Mouse (Mus musculus) urinary bladder, adult 2 months (tissue): ENCODE results near the gene Cygb. TPM values are rescaled to one million over a fixed set of nuclear protein-coding genes. Genes with fewer than 3 reads are reported as not detected.
"Not testable (repeated sequence)": the region's sequence is repeated elsewhere in the genome, so short reads cannot be mapped to it uniquely, and the experiment has no call there.

Experiments
- DNase-seq: peaks from one replicate; pipeline ENCODE4 v3.0.0; 2022; ENCODE audit warnings: low spot score
- polyA plus RNA-seq: library from polyadenylated mRNA; depleted of rRNA; stranded (reverse); fragments of >200 nt; gene quantifications from 2 replicates; pipeline ENCODE4 v1.2.3, GENCODE M21; 2012; rRNA removed

The Cygb gene
- polyA plus RNA-seq, 1 experiment = 160 TPM

GRCm38 (mm10) chr11:116615735-116616437, 38.2 kb downstream of the Cygb start:
- no peak for DNase-seq

DNA sequence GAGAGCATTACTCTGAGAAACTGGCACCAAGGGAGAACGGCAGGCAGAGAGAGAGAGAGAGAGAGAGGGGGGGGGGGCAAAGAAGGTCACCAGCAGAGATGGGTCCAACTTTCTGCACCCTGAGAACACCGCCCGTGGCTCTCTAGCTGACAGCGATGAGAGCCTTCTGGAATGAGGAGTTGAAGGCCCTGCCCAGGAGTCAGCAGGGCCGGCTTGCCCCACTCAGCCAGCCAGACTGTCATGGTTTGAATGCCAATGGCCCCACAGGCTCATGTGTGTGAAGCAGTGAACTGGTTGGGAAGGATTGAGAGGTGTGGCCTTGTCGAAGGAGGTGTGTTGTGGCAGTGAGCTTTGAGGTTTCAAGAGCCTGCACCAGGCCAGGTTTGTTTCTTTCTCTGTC, 40.9 kb downstream of the Cygb start:
- DNase-seq = no peak

DNA sequence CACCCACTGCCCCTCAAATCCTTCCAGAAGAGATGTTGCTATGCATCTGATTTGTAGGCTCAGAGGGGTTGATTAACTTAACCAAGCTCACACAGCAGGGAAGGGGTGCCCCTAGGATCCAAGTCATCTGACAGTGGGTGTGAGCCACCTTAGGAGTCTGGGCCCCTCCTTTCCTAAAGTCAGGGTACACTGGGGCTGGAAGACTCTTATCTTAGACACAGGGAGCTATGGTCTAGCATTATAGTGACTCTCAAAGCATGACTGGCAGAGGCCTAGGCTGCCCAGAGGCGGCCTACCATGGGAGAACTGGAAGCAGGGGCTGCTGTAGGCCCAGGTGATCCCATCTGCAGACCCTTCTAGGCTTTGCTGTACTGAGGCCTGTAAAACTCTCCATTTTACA, 41.6 kb downstream of the Cygb start:
- DNase-seq = no peak

- DNase-seq = no peak
These were observed 42.2 kb downstream of the Cygb start for GRCm38 (mm10) chr11:116611883-116612282.

DNA sequence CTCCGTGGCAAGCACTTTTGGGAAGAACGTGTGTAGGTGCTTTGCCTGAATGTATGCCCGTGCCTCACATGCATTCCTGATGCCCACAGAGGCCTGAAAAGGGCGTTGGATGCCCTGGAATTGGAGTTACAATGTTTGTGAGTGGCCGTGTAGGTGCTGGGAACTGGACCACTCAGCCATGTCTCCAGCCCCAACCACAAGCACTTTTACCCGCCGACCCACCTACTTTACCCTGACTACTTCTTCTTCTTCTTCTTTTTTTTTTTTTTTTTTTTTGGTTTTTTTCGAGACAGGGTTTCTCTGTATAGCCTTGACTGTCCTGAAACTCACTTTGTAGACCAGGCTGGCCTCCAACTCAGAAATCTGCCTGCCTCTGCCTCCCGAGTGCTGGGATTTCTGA, 42.9 kb downstream of the Cygb start:
- not testable (repeated sequence) for DNase-seq

GRCm38 (mm10) chr11:116609965-116610630, 44.0 kb downstream of the Cygb start:
- no peak for DNase-seq

DNA sequence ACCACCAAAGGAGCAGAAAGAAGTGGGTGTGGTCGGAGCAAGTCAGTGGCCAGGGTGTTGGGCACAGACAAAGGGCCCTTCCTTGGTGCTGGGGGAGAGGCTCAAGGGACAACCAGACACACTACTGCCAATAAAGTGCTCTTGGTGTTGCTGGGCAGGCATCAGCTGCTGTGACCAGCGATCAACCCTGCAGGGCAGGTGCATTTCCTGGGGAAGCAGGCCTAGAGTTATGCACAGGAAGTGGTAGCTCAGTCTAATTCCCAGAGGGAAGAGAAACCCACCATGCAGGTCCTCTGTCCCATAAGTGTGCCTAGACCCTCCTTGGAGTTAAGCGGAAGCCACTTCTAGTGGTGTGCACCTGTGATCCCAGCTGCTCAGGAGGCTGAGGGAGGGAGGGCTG, 46.4 kb downstream of the Cygb start:
- no peak for DNase-seq

GRCm38 (mm10) chr11:116604097-116604496, 50.0 kb downstream of the Cygb start:
- DNase-seq = no peak

GRCm38 (mm10) chr11:116603339-116603738, 50.8 kb downstream of the Cygb start:
- DNase-seq = no peak

- DNase-seq = no peak
These were observed 52.1 kb downstream of the Cygb start for GRCm38 (mm10) chr11:116602043-116602442.

- DNase-seq = no peak
These were observed 52.9 kb downstream of the Cygb start for GRCm38 (mm10) chr11:116601166-116601565.

GRCm38 (mm10) chr11:116599230-116599629, 54.9 kb downstream of the Cygb start:
- DNase-seq = no peak

DNA sequence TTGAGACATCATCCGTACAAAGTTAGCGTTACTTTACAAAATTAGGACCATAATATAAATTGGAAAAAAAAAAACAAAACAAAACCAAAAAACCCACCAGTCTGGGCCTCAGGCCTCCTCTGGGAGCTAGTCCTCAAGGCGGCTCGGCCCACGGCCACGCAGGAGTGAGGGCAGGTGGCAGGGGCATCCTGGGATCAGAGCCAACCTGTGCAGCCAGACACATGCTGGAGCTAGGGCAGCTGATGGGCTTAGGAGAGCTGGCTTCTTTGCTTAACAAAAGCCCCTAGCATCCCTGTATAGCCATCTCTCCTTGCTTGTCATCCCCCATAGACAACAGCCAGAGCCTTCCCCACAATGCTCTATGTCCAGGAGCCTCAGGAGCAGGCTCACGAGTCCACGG, 55.9 kb downstream of the Cygb start:
- no peak for DNase-seq

GRCm38 (mm10) chr11:116596766-116597165, 57.3 kb downstream of the Cygb start:
- DNase-seq = no peak

Other genes with a start within 250 kb of the Cygb start
- gene Rnf157, start 241.3 kb downstream of the Cygb start, polyA plus RNA-seq = 5.0 and 8.3 TPM in 2 replicates
- 89.8 and 104 TPM in 2 replicates for gene Ubald2, start 220.2 kb downstream of the Cygb start, polyA plus RNA-seq
- gene Qrich2, start 188.1 kb downstream of the Cygb start, polyA plus RNA-seq = 0.06 and 0.12 TPM in 2 replicates
- 154 and 165 TPM in 2 replicates for gene Prpsap1, start 160.1 kb downstream of the Cygb start, polyA plus RNA-seq
- gene Sphk1, start 123.4 kb downstream of the Cygb start, polyA plus RNA-seq = 18.2 and 21.8 TPM in 2 replicates
- 18.7 and 22.4 TPM in 2 replicates for gene Ube2o, start 72.9 kb downstream of the Cygb start, polyA plus RNA-seq
- 0.07 TPM in 1 of 2 replicates, not detected in the other for gene Aanat, start 67.9 kb downstream of the Cygb start, polyA plus RNA-seq
- 15.4 and 17.0 TPM in 2 replicates for gene Rhbdf2, start 27.3 kb downstream of the Cygb start, polyA plus RNA-seq
- 2.0 and 3.1 TPM in 2 replicates for gene Prcd, start 779 bp downstream of the Cygb start, polyA plus RNA-seq
- 0.03 TPM in 1 of 2 replicates, not detected in the other for gene St6galnac1, start 121.2 kb upstream of the Cygb start, polyA plus RNA-seq
- 42.8 and 63.1 TPM in 2 replicates for gene Mxra7, start 173.7 kb upstream of the Cygb start, polyA plus RNA-seq
- 32.0 and 36.5 TPM in 2 replicates for gene Mettl23, start 189.0 kb upstream of the Cygb start, polyA plus RNA-seq
- 28.3 and 29.6 TPM in 2 replicates for gene Jmjd6, start 189.1 kb upstream of the Cygb start, polyA plus RNA-seq
- gene Mfsd11, start 198.1 kb upstream of the Cygb start, polyA plus RNA-seq = 26.3 and 27.6 TPM in 2 replicates
- gene Srsf2, start 198.8 kb upstream of the Cygb start, polyA plus RNA-seq = 319 and 429 TPM in 2 replicates